16 mouse cellular contexts compared by ENCODE assay signal in genomic region chr7:64358666-64359065, GRCm38 (mm10).
"Had no signal": no experiment of that assay in that cellular context is flagged by ENCODE, and none has a peak within 500 bp of the region (broad histone marks: within the 10 kb centered on the region; RNA-seq: fewer than 3 reads in every experiment).

No protein-coding gene starts in this region.

- H3K27ac ChIP-seq: neural tube, embryonic 13.5 days; neural tube, embryonic 15.5 days; stomach, embryonic 15.5 days; stomach, postnatal 0 days had no signal

- DNase-seq: retina, postnatal 1 day; right cerebral cortex, adult 18-20 months; right cerebral cortex, postnatal 14 days; right cerebral cortex, postnatal 25 days; right cerebral cortex, postnatal 4 days; spleen, adult 18-20 months; thymus, adult 18-20 months; thymus, adult 2 months; thymus, postnatal 14 days; thymus, postnatal 25 days; thymus, postnatal 36 days; thymus, postnatal 4 days had no signal

- H3K4me1 ChIP-seq: neural tube, embryonic 15.5 days; stomach, embryonic 15.5 days had no signal

- H3K4me3 ChIP-seq: neural tube, embryonic 13.5 days; neural tube, embryonic 15.5 days; stomach, embryonic 15.5 days had no signal
